Mouse (Mus musculus) skeletal muscle tissue, postnatal 0 days (tissue): ENCODE data around the gene Trmu. TPM values are rescaled to one million over a fixed set of nuclear protein-coding genes. Genes with fewer than 3 reads are reported as not detected.

Experiments
- polyA plus RNA-seq: library from polyadenylated mRNA; unstranded; fragments of >200 nt; fragmentation: Nextera tagmentation; extraction: Ambion mirVana; gene quantifications from 2 replicates; pipeline ENCODE4 v1.2.1, GENCODE M21; 2015

Trmu gene
- 36.1 and 37.2 TPM in 2 replicates for polyA plus RNA-seq

DNA sequence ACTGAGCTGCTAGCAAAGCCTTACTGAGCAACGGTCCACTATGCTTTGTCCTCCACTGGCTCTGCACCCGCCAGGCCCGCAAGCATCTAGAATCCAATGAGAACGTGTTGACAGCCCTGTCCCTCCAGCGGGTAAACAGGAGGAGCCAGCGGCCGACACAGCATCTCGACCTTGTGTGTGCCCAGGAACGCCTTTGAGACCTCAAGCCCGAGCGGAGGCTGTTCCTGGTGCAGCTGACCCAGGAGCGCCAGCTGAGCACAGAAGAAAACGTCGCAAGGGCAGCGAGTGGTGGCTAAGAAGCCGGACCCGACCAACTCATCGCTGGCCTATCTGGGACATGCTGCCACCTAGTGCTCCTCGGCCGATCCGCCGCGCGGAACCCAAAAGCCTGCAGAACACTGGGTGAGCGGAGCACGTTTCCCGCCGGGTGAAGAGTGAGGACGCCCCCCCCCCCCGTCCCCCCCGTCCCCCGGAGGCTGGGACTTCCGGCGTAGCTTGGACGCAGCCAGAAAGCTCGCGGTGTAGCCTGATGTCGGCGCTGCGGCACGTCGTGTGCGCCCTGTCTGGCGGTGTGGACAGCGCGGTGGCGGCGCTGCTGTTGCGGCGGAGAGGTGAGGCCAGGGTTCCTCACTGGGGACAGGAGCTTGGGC, at the start of gene Trmu:
TSS of gene Trmu (plus strand) at position 465 of the 650 bp plus-strand sequence.

DNA sequence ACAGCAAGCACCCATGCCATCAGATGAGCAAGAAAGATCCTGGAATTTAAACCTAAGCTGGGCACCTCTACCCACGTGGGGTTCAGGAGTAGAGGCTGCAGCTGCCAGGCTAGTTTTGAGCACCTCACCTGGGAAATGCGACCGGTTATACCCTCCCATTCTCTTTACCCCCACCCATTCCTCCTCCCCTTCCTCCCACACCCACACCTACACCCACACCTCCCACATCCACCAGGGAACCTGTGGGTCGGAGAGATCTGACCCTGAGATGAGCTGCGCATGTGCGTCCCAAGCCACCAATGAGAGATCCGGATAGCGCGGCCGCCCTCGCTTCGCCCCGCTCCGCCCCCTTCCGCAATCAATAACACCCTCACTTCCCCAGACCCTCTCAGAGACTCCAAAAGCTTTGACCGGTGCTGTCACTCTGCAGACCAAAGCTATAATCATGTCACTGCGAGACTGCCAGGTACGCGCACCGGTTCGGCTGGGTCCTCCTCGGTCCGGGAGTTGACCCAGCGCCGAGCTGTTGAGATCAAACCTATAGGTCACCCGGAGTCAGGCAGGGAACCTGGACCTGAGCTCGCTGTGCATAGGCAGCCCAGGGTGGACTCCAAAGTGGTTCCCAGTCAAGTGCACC, 47.0 kb upstream of the Trmu start, which contains the start of gene Ttc38:
TSS of gene Ttc38 (plus strand) at position 353 of the 637 bp plus-strand sequence.

DNA sequence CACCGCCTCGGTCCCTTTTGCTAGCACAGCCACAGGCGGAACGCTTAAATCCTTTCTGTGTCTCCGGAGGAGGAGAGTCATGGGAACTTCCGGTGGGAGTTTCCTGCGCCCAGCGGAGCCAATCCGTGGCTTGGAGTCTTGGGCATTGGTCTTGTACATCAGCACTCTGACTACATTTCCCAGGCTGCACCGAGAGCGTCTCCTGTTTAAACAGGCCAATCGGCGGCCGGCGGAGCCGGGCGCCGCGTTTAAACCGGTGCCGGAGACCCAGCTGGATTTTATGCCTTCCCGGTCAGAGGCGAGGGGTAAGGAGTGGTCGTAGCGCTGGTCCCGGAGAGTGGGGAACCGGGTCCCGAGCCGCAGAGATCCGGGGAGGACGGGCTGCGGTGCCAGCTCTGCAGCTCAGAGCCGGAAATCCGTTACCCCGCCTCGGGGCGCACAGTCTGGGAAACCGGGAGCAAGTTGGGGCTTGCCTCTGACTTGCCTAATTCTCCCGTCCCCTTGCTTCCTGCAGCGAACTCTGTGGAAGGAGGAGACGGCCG, 19.6 kb upstream of the Trmu start, which contains the start of gene Gtse1:
TSS of gene Gtse1 (plus strand) at position 256 of the 542 bp plus-strand sequence.

Other genes starting within 250 kb of the Trmu start
- 22.5 and 40.1 TPM in 2 replicates for gene Ppara, start 144.3 kb upstream of the Trmu start, polyA plus RNA-seq
- gene Cdpf1, start 67.6 kb upstream of the Trmu start, polyA plus RNA-seq = 39.2 and 42.1 TPM in 2 replicates
- gene Pkdrej, start 57.6 kb upstream of the Trmu start, polyA plus RNA-seq = 0.19 TPM in 2 replicates
- gene Ttc38, start 47.0 kb upstream of the Trmu start, polyA plus RNA-seq = 3.0 and 3.7 TPM in 2 replicates
- 3.7 and 4.6 TPM in 2 replicates for gene Gtse1, start 19.6 kb upstream of the Trmu start, polyA plus RNA-seq
- 0.17 and 0.26 TPM in 2 replicates for gene Celsr1, start 154.5 kb downstream of the Trmu start, polyA plus RNA-seq
- 5.0 and 5.8 TPM in 2 replicates for gene Gramd4, start 178.4 kb downstream of the Trmu start, polyA plus RNA-seq